Mouse (Mus musculus) C2C12 (cell line): ENCODE results near the gene Prok2.

Experiments
- CEBPB ChIP-seq: IDR thresholded peaks from one replicate; pipeline ENCODE4 v1.6.1; 2011; ENCODE audit warnings: low read depth, mild to moderate bottlenecking, control low read depth, moderate library complexity
- CTCF ChIP-seq: IDR thresholded peaks from one replicate; pipeline ENCODE4 v1.5.1; 2011; ENCODE audit not compliant: control insufficient read depth, insufficient read depth, insufficient read length
- FOSL1 ChIP-seq: IDR thresholded peaks from one replicate; pipeline ENCODE4 v1.8.0; 2011; ENCODE audit warnings: mild to moderate bottlenecking, low read length; ENCODE audit not compliant: poor library complexity, insufficient read depth, severe bottlenecking
- MAX ChIP-seq: IDR thresholded peaks from one replicate; pipeline ENCODE4 v1.6.1; 2011; ENCODE audit warnings: mild to moderate bottlenecking, control low read depth
- MYOD1 ChIP-seq: IDR thresholded peaks from one replicate; pipeline ENCODE4 v1.6.1; 2011; ENCODE audit warnings: low read depth; ENCODE audit not compliant: control insufficient read depth, insufficient read length
- MYOG ChIP-seq: IDR thresholded peaks from one replicate; pipeline ENCODE4 v1.6.1; 2011; ENCODE audit not compliant: control insufficient read depth, insufficient read length; ENCODE audit errors: extremely low read depth
- USF1 ChIP-seq: IDR thresholded peaks from one replicate; pipeline ENCODE4 v1.6.1; 2011; ENCODE audit warnings: low read depth, mild to moderate bottlenecking, control low read depth, moderate library complexity

GRCm38 (mm10) chr6:99663232-99663631, 63.0 kb downstream of the Prok2 start:
- no peak for TF ChIP-seq MAX
- TF ChIP-seq CTCF = no peak
- no peak for TF ChIP-seq USF1
- TF ChIP-seq FOSL1 = no peak
- TF ChIP-seq MYOG = no peak
- no peak for TF ChIP-seq MYOD1
- no peak for TF ChIP-seq CEBPB
